Mouse (Mus musculus) adrenal gland, adult (tissue): ENCODE measurements around the gene Phactr2.

Source experiments
- DNase-seq, 2 experiments: peaks; one replicate each; pipeline ENCODE4 v3.0.0; 2022 to 2023; ENCODE audit warnings: low spot score in 1 of 2; ENCODE audit not compliant: inconsistent age in 2 of 2

Gene Phactr2

DNA sequence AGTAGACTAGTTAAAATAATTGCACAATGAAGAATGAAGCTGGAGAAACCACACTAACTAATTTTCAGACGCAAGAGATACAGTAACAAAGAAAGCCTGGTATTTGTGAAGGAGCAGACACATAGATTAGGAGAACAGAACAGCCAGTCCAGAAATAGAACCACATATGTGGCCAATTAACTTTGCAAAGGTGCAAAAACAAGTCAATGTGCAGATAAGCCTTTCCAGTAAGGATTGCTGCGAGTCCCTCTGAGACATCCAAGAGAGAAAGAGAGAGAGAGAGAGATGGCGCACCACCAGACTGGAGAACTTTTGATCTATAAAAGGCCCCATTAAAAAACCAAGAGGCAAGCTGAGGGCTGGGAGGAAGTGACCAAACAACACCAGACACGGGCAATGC, 190.8 kb downstream of the Phactr2 start:
- no peak for DNase-seq

DNA sequence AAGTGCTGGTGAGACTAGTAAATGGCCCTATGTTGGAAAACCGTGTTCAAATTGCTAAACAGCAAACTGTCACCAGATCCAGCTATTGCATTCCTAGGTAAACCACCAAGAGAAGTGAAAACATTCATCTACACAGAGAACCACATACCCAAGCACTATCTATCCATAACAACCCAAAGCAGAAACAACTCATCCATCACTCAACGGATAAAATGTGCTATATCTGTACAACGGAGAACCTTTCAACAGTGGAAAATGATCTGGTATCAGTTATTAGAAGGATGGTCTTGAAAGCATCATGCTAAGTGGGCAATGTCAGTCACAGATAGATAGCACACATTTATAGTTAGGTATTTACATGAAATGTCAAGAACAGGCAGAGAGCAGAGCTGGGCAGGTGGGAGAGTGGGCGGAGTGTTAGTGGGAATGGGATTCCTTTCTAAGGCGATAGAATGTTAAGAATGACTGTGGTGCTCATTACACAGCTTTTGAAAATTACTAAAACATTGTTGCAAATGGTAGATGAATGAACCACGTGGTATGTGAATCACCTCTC, 193.8 kb downstream of the Phactr2 start:
- no peak for DNase-seq

DNA sequence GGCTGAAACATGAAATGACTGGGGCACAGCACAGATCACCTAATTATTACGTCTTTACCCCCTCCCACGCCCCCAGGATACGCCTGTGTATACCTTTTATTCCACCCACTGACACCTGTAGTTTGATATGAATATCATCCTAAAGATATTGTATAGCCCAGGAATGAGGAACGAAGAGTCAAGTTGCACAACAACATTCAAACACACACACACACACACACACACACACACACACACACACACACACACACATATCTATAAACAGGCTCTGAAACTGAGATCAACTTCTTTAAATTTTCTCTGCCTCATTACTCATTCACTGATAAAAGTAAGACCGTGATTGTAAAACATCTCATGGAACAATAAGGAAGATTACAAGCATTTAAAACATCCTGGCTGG, 197.9 kb downstream of the Phactr2 start:
- no peak for DNase-seq

DNA sequence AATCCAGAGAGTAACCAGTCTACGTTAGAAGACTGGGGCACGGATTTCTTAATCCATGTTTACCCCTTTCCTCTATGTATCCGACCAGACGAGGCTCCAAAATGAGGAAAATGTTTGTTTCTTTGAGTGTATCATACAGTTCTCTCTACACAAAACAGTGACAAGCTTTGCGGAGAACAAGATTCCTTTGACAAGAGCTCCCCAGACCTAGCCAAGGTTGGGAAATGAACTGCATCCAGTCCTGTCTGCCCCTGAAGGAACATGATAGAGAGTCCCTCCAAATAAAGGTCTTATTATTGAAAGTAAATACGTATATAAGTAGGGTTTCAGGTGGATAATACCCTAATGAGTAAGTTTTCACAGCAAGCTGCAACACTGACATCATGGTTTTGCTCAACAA, 199.1 kb downstream of the Phactr2 start:
- DNase-seq = no peak

DNA sequence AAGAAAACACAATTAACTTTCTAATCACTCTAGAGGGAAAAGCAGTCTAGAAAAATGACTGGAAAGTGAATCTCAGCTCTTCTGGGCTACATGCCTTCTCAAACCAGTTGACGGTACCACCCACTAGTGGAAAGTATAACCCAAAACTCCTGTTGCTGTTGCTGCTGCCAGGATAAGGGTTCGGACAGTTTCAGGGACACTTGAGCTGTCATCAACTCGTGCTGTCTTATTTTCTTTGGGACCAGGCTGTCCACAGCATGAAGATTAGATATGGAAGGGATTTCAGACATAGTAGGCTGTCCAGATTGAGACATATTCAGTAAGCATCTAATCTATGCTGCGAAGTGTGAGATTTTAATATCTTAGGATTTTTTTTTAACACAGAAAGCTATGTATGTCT, 199.5 kb downstream of the Phactr2 start:
- DNase-seq = no peak

DNA sequence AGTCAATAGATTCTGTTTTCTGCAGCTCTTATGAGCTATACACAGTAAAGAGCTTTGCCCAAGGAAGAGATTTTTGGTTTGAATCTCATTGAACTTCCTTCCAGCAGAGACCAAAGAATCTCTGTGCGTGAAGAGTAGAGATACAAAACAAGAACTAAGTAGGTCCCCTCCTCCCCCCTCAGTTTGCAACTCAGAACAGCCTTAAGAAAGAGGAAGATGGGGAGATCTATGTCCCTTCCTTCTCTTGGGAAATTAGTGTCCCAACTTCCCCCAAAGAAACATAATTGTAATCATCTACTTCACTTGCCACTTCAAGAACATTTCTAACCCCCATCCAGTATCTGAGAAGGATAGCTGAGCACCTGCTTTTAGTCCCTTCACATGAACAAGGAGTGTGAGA, 200.5 kb downstream of the Phactr2 start:
- no peak for DNase-seq

DNA sequence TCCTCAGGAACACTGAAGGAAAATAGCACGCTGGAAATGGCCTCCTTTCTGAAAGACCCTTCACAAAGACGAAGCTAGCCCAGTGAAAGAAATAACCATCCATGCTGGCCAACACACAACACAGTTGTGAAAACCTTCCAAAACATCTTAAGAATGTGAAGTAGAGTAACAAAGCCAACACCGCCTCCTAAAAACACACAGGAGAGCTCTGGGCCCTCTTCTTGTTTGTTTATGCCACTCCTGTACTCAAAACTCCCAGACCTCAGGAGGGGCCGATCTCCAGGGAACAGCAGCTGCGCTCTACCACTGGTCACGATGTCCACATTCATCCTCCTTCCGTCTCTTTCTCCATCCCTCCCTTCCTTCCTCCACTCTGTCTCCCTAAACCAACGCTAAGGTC, 202.5 kb downstream of the Phactr2 start:
- DNase-seq = no peak

DNA sequence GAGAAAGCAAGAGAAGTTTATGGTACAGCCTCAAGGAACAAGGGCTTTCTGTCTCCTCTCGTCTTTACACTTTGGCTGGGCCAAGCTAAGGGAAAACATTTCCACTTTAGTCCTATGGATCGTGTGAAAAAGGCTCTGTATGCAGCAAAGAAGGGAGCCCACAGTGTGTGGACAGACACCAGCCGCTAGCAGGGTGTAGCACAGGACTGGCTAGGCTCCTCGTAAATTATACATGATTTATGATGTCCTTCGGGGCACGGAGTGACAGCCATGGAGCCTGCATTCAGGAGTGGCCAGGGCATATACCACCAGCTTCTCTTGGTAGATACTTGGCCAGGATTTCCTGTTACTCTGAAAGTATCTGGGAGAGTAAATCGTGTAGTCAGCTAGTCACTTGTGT, 203.1 kb downstream of the Phactr2 start:
- no peak for DNase-seq

DNA sequence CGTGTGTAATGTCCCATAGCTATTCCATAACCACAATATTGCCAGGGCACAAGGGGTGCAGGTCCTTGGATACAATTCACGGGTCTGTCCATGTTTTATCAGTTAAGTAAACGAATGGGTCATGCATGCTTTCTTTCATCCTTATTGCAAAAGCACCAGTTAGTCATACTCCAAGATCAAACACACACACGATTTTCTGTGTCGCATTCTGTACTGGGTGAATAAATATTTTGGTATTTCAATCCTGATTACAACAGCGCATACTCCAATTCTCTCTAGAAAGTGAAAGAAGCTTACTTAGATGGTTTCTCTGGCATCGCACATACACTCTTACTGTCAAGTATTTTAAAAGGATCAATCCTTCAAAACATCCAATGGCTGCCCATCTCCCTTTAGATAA, 203.9 kb downstream of the Phactr2 start:
- peak in 1 of 2 experiments; percentile 52 for DNase-seq

DNA sequence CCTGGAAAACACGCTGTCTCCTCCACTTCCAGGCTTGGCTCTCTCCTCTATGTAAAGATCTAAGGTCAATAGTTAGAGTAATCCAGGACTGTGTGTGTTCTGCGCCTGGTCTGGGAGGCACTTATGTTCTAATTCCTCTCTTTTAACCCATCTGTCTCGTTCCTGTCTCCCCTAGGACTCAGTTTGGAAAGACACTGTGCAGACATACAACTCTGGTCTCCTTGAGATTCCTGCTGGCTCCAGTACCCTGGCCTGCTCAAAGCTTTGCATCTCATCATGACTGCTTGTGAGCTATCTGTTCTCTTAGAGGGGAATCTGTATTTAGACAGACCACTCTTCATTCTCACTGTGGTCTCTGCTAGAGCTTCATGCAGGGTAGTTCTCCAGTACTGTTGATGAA, 215.0 kb downstream of the Phactr2 start:
- DNase-seq = no peak

DNA sequence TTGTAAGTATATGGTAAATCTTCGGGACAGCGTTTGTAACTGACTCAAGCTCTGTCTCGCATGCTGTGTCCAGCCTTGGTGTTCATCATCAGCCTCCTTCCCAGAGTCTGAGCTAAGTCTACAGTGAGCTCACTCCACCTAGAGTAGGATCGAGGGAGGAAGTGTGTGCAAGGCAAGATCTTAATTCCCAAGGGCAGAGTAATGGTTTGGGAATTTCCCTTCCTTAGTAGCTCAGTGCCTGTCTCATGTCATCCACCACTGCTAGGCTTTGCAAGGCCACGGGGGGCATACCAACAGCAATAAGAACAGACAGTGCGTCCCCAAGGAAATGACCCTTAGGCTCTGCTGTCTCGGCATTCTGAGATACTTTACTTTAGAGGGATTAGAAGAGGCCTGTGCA, 218.0 kb downstream of the Phactr2 start:
- peak in 1 of 2 experiments; percentile 6 for DNase-seq

DNA sequence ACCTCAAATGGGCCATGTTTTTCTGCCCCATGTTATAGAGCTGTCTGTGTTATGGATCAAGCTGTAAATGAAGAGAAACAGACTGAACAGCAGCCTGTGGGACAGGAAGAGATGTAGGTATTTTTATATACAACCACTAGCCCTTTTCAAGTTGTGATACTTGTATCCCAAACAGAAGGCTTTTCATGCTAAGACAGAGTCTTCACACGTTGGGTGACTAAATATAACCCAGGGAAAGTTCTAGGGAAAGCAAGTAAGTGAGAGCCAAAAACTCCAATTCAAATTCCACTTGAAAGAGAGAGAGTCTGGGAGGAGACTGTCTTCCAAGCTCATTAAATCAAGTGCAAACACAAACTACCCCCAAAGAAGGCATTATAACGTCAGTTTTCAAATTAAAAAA, 223.9 kb downstream of the Phactr2 start:
- DNase-seq = no peak

DNA sequence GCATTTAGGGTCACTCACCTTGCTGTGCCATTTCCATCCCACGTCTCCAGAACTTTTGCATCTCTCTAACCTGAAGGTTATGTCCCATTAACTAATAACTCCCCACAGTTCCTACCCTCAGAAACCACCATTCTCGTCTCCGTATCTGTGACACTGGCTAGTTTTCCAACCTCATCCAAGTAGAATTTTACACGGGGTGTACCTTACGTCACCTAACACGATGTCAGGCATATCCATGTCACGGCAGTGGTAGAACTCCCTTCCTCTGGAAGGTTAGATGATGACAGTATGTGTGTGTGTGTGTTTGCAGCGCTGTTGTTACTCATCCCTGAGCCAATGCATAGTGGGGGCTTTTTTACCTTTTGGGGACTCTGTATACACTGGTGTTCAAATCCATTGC, 225.1 kb downstream of the Phactr2 start:
- no peak for DNase-seq

DNA sequence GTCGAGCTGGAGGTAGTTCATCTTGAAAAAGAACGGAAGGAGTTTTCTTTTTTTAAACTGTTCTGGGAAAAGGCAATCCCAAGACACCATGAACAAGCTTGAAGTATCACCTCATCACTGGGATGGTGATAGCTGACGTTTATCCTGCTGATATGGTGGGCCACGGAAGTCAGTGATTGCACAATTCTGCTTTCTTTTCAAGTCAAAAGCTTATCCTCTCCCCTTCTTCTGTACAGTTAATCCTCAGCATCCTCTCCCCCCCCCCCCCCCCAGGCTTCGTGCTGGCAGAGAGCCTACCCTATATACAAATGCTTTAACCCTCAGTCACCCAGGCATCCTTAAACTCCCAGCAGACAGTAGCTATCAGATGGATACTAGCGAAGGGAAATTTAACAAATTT, 228.5 kb downstream of the Phactr2 start:
- DNase-seq = no peak

DNA sequence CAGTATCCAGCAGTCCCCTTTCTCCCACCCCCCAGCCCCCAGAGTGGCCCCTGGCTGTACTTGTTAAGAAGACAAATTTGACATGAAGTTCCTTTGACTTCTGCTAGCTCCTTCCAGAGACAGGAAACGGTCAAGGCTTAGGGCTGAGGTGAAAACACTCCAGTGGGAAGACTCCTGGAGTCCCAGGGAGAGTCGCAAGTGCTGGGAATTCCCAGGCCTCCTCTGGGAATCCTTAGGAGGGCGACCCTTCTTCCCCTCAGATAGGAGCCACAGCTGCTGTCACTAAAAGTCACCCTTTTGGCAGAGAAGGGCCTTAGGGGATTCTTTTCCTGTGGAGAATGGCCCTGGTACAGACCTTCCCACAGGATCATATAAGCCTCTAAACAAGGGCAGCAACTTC, 230.0 kb downstream of the Phactr2 start:
- peak in 1 of 2 experiments; percentile 35 for DNase-seq

DNA sequence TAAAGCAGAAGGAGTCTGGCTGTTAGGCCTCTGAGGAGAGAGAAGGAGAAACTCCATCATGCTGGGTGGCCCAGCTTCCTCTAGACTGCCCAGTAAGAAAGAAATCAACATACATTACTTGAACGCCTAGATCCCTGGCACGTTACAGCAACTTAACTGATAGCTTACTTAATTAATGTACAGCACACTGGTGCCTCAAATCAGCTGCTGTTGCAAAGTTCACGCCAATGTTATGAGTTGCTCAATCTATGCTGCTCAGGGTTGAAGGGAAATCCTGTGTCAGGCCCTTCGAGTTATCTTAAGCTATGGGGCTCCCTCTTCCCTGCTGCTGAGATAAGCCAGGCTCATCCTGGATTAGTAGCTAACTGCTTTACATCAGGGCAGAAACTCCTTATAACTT, 233.8 kb downstream of the Phactr2 start:
- no peak for DNase-seq

DNA sequence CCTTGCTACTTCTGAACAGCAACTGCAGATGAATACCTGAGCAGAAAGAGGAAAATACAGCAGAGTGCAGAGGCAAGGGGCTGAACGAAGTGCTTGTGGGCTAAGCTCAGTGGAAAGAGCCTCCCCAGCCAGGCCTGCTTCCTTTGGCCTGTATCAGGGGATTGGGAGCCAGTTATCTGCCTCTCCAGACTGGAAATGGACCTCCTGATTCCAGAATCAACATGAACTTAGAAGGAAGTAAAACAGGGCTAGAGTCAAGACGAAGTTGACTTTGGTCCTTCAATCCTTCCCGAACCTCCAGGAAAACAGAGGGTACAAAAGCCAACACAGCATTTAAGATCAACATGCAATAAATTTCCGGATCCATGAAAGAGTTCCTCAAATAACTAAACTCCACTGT, 236.0 kb downstream of the Phactr2 start:
- no peak for DNase-seq

DNA sequence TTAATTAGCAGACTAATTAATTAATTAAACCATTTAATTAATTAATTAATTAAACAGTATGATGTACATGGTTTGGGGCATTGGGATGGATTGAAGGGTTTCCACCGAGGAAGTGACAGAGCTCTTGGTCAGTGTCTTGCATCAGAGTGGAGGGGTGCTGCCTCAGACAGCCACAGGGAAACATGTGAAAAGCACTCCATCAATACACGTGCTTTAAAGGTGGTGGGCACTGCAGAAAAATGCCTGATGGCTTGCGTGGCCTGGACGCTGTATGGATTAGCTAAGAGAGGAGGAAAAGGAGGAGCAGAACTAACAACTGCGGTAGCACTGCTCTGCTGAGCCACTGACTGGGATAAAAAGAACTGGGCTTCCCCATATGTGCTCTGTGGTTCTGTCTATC, 237.3 kb downstream of the Phactr2 start:
- DNase-seq = no peak

DNA sequence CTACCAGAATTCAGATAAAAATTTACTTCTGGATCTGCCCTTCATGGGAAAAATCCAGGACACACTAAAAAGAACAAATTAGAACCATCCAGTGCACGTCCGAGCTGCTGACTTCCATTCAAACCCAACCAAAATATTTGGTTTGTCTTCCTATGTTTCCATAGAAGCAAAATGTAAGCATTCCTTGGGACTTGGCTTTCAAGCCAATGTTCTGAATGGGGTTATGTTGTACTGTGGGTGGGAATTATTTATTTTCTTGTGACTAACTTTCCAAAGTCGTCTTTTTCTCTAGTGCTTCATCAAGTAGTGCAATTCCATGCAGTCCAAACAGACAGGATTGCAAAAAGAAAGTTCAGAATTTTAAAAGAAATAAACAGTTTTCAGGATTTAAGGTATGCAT, 239.7 kb downstream of the Phactr2 start:
- no peak for DNase-seq

DNA sequence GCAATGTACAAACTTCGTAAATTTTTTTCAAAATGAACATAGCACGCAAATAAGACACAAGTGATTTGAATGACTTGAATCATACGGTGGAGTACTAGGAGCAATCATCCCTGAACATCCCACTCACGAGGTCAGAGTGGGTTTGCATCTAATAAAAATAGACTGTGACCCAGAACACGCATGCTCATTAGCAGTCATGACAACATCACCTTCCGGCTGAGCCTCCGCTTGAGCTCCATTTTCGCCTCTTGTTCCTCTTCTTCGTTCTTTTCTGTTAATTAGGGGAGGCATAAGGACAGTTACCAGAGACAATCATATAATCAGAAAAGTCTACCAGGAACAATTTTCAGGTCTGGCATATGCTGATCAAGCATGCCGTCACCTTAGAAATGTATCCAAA, 240.3 kb downstream of the Phactr2 start:
- no peak for DNase-seq

DNA sequence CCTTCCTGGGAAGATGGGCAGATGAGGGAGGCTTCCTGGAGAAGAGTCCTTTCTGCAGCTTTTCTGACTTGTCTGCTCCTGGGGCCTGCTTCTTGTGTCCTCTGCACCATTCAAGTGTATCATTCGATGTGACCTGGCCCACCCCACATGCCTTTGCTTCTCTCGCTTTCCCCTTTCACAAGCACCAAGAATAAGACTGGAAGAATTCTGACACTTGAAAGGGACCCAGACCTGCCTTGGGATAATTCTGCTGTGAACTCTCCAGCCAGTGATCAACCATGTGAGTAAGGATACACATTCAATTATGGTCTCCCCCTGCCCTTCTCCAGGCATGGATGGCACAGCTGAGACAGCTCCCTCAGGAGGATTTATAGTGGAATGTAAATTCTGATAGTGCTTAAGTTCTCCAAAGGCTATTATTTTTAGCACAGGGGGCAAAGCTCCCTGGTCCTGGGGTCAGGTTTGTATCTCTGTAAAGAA, 241.0 kb downstream of the Phactr2 start:
- no peak for DNase-seq

DNA sequence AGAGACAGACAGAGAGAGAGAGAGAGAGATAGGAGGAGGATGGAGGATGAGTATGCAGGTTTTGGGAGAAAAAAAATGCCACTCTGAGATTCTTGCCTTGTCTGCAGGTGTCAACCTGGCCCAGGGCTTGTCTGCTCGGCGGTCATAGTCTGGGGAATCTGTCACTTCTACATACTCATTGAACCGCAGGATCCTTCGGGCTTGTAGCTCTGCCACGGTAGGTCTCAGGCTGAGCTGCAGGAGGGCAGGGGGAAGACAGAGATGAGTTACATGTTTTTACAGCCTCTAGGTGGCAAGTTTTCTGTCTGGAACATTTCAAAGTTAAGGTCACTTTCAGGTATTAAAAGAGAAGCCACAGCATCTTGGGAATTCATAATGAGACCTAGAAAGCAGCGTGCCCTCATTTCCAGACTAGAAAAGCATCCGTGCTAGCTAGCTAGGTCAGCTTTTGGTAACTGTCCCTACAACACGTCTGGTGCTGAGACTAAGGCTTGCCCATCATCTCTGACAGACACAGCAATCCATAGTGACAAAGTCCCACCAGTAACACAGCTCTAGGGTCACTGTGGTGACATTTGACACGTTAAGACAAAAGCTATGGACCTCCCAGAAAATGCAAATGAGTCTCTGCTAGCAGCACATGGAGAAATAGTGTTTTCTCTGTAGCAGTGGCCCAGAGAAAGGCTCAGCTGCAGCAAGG, 241.6 kb downstream of the Phactr2 start:
- DNase-seq = no peak

DNA sequence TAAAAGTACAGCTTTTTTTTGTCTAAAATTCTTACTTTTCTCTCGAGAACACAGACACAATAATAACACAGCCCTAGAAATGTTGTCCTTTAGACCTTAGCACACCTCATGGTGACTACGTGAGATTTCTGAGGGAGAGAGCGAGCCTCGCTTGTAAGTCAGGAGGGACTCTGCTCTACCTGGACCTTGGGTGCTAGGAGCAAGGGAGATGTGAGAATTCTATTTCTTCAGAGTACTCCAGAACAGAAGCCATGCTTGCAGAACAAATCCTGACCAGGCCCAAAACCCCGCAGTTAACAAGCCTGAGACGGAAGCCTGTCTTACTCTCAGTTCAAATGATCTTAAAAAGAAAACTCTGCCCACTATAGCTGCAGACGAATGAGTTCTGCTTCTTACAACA, 243.5 kb downstream of the Phactr2 start:
- DNase-seq = no peak
